In genomic region chr11:78176402-78176862, GRCm38 (mm10) we compare ENCODE assay signal across 8 mouse cellular contexts. TPM values are rescaled to one million over a fixed set of nuclear protein-coding genes. Genes with fewer than 3 reads are reported as not detected.
DNase-seq lines count a peak whose midpoint lies in the region; ATAC-seq and TF ChIP-seq lines count a peak whose summit lies in the region.

TSS of gene Nek8 (minus strand) at chr11:78176675.
TSS of gene Tlcd1 (plus strand) at chr11:78176711.

- peaks cover 33% of the 10 kb centered on the region for H3K4me1 ChIP-seq in embryonic facial prominence, embryonic 12.5 days
- H3K4me1 ChIP-seq in heart, adult 2 months (ENCODE audit: control insufficient read depth, insufficient read depth, low read length): peaks cover 2% of the 10 kb centered on the region; the same call in 1 of the 2 replicates
- peaks cover 13% of the 10 kb centered on the region; the same call in 1 of the 2 replicates for H3K4me1 ChIP-seq in kidney, adult 2 months (ENCODE audit: control insufficient read depth, insufficient read depth, low read length)
- H3K4me1 ChIP-seq in midbrain, postnatal 0 days (ENCODE audit: insufficient read depth, low read length): peaks cover 10% of the 10 kb centered on the region; the same call in 1 of the 2 replicates

- TF ChIP-seq EP300 in heart, adult 2 months (IDR thresholded peaks at IDR 0.05; ENCODE audit: insufficient read depth, low read depth, low read length): 0 out of 2 replicates have a peak, but pooled peaks have one; percentile 11

- no peaks in the 10 kb centered on the region for H3K79me2 ChIP-seq in heart, adult 2 months (replicated peaks; ENCODE audit: control insufficient read depth, insufficient read depth, low read length)

- TF ChIP-seq CTCF in heart, adult 2 months (IDR thresholded peaks at IDR 0.05): no peak
- TF ChIP-seq CTCF in kidney, adult 2 months (conservative IDR thresholded peaks at IDR 0.05; ENCODE audit: insufficient read depth, insufficient read length, low read depth, low read length): no peak
- TF ChIP-seq CTCF in midbrain, postnatal 0 days (IDR thresholded peaks at IDR 0.05): no peak

- H3K27me3 ChIP-seq in embryonic facial prominence, embryonic 12.5 days: no peaks in the 10 kb centered on the region
- no peaks in the 10 kb centered on the region for H3K27me3 ChIP-seq in heart, adult 2 months (ENCODE audit: control insufficient read depth, insufficient read depth, low read length)
- H3K27me3 ChIP-seq in kidney, adult 2 months (replicated peaks; ENCODE audit: control insufficient read depth, insufficient read depth, low read length): no peaks in the 10 kb centered on the region
- no peaks in the 10 kb centered on the region for H3K27me3 ChIP-seq in midbrain, postnatal 0 days (ENCODE audit: insufficient read depth, low read length)

- peak within 1 kb of the TSS; percentile 49 for H3K4me3 ChIP-seq in embryonic facial prominence, embryonic 12.5 days
- H3K4me3 ChIP-seq in heart, adult 2 months: peak within 1 kb of the TSS; percentile 96
- H3K4me3 ChIP-seq in kidney, adult 2 months (ENCODE audit: insufficient read depth, low read depth, low read length): peak within 1 kb of the TSS; percentile 83
- H3K4me3 ChIP-seq in midbrain, postnatal 0 days (ENCODE audit: low read depth, low read length): peak within 1 kb of the TSS; percentile 62

- peak; percentile 92 for DNase-seq in 3134 (ENCODE audit: extremely low read depth, insufficient read length, low spot score)
- peak; percentile 94 for DNase-seq in adrenal gland, postnatal 14 days
- peak; percentile 94 to 95 for DNase-seq in heart, adult 2 months
- peak; percentile 98 for DNase-seq in kidney, adult 2 months
- peak; percentile 99 for DNase-seq in liver
- peak; percentile 87 for DNase-seq in midbrain, postnatal 0 days (ENCODE audit: low spot score)
- DNase-seq in spleen, postnatal 10 days (ENCODE audit: low spot score in 2 of 2): peak; percentile 95 to 97

- H3K27ac ChIP-seq in embryonic facial prominence, embryonic 12.5 days: peak within 1 kb of the TSS; percentile 97
- peak within 1 kb of the TSS; percentile 96 for H3K27ac ChIP-seq in heart, adult 2 months
- peak within 1 kb of the TSS; percentile 93 for H3K27ac ChIP-seq in kidney, adult 2 months (ENCODE audit: insufficient read depth, low read depth, low read length)
- H3K27ac ChIP-seq in midbrain, postnatal 0 days (ENCODE audit: low read depth, low read length): no peak within 1 kb of the TSS

- TF ChIP-seq POLR2A in heart, adult 2 months (IDR thresholded peaks at IDR 0.05; ENCODE audit: insufficient read depth, low read depth, low read length): peak; percentile 67
- TF ChIP-seq POLR2A in kidney, adult 2 months (IDR thresholded peaks at IDR 0.05; ENCODE audit: low read depth, low read length): peak; percentile 3

- H3K9me3 ChIP-seq in embryonic facial prominence, embryonic 12.5 days: no peaks in the 10 kb centered on the region
- no peaks in the 10 kb centered on the region for H3K9me3 ChIP-seq in midbrain, postnatal 0 days (ENCODE audit: low read length)

- ATAC-seq in embryonic facial prominence, embryonic 12.5 days (ENCODE audit: insufficient number of reproducible peaks, insufficient read depth, low FRiP score, low TSS enrichment): no peak
- ATAC-seq in midbrain, postnatal 0 days (ENCODE audit: low FRiP score): peak; percentile 18; the same call in 1 of the 2 replicates

- intact Hi-C loops in heart, adult 2 months (cut with DNase I): loop anchor here (2.0 kb wide), 3 partner anchors 116 to 192 kb away; no protein-coding TSS in a partner anchor

- H3K4me2 ChIP-seq in embryonic facial prominence, embryonic 12.5 days (replicated peaks): peak within 1 kb of the TSS; percentile 88
- peak within 1 kb of the TSS; percentile 69 for H3K4me2 ChIP-seq in midbrain, postnatal 0 days (ENCODE audit: low read depth, low read length, poor library complexity, severe bottlenecking)

- peak within 1 kb of the TSS; percentile 70 for H3K9ac ChIP-seq in embryonic facial prominence, embryonic 12.5 days
- H3K9ac ChIP-seq in heart, adult 2 months (ENCODE audit: low read depth, low read length): peak within 1 kb of the TSS; percentile 61
- peak within 1 kb of the TSS; percentile 52 for H3K9ac ChIP-seq in midbrain, postnatal 0 days (replicated peaks; ENCODE audit: low read length, poor library complexity, severe bottlenecking)

- under 1% methylated on average over 32 of the region's 32 CpGs for WGBS in embryonic facial prominence, embryonic 12.5 days
- WGBS in heart, adult 2 months: under 1% methylated on average over 32 of the region's 32 CpGs
- under 1% methylated on average over 32 of the region's 32 CpGs for WGBS in kidney, adult 2 months
- under 1% methylated on average over 32 of the region's 32 CpGs for WGBS in midbrain, postnatal 0 days

- peaks cover 30% of the 10 kb centered on the region for H3K36me3 ChIP-seq in embryonic facial prominence, embryonic 12.5 days
- H3K36me3 ChIP-seq in heart, adult 2 months (ENCODE audit: control insufficient read depth, insufficient read depth, low read length): 0 out of 2 replicates have a peak, but pooled peaks cover 3% of the 10 kb centered on the region
- 0 out of 2 replicates have a peak, but pooled peaks cover 4% of the 10 kb centered on the region for H3K36me3 ChIP-seq in kidney, adult 2 months (ENCODE audit: control insufficient read depth, insufficient read depth, low read length)
- H3K36me3 ChIP-seq in midbrain, postnatal 0 days (ENCODE audit: insufficient read depth, low read length): peaks cover 19% of the 10 kb centered on the region

RNA-seq across cellular contexts. Expression of gene Nek8, which starts in this region (rescaled TPM):
- total RNA-seq in adrenal gland, postnatal 14 days (2021): 8.5 and 9.0 TPM in 2 replicates
- polyA plus RNA-seq in embryonic facial prominence, embryonic 12.5 days (2016; fragmentation: Nextera tagmentation; extraction: Ambion mirVana): 17.5 and 18.9 TPM in 2 replicates
- 1 to 10 TPM; 1.6 to 2.5 TPM for total RNA-seq in heart, adult 2 months (2021)
- polyA plus RNA-seq in heart, adult 2 months (2012; rRNA removed): 7.0 and 7.6 TPM in 2 replicates
- polyA plus RNA-seq in kidney, adult 2 months (2012; rRNA removed): 18.3 and 24.6 TPM in 2 replicates
- total RNA-seq in midbrain, postnatal 0 days (2014; rRNA removed): 7.1 and 7.6 TPM in 2 replicates
- 4.5 and 5.7 TPM in 2 replicates for polyA plus RNA-seq in midbrain, postnatal 0 days (2015; fragmentation: Nextera tagmentation; extraction: Ambion mirVana)

RNA-seq across cellular contexts. Expression of gene Tlcd1, which starts in this region (rescaled TPM):
- 36.4 and 46.4 TPM in 2 replicates for total RNA-seq in adrenal gland, postnatal 14 days (2021)
- 13.5 and 14.2 TPM in 2 replicates for polyA plus RNA-seq in embryonic facial prominence, embryonic 12.5 days (2016; fragmentation: Nextera tagmentation; extraction: Ambion mirVana)
- 1 to 10 TPM; 5.4 to 5.7 TPM for total RNA-seq in heart, adult 2 months (2021)
- 15.7 and 17.3 TPM in 2 replicates for polyA plus RNA-seq in heart, adult 2 months (2012; rRNA removed)
- 78.2 and 144 TPM in 2 replicates for polyA plus RNA-seq in kidney, adult 2 months (2012; rRNA removed)
- 12.6 and 24.0 TPM in 2 replicates for total RNA-seq in midbrain, postnatal 0 days (2014; rRNA removed)
- 18.1 and 25.4 TPM in 2 replicates for polyA plus RNA-seq in midbrain, postnatal 0 days (2015; fragmentation: Nextera tagmentation; extraction: Ambion mirVana)
